Mouse (Mus musculus) large intestine, adult 2 months (tissue): ENCODE results near the gene Notum. TPM values are rescaled to one million over a fixed set of nuclear protein-coding genes. Genes with fewer than 3 reads are reported as not detected.

Experiments
- polyA plus RNA-seq: library from polyadenylated mRNA; depleted of rRNA; stranded (reverse); fragments of >200 nt; gene quantifications from 2 replicates; pipeline ENCODE4 v1.2.3, GENCODE M21; 2012; rRNA removed

Notum gene
- polyA plus RNA-seq, 1 experiment: 0.79 TPM

Other genes starting within 250 kb of the Notum start
- gene Nploc4, start 223.5 kb downstream of the Notum start, polyA plus RNA-seq: 42.4 and 50.9 TPM in 2 replicates
- gene Tspan10, start 218.5 kb downstream of the Notum start, polyA plus RNA-seq: 0.85 and 1.1 TPM in 2 replicates
- 0.30 and 0.89 TPM in 2 replicates for gene Pde6g, start 207.7 kb downstream of the Notum start, polyA plus RNA-seq
- gene Oxld1, start 203.1 kb downstream of the Notum start, polyA plus RNA-seq: 18.2 and 19.6 TPM in 2 replicates
- 12.3 and 15.1 TPM in 2 replicates for gene Ccdc137, start 203.1 kb downstream of the Notum start, polyA plus RNA-seq
- 16.8 and 18.8 TPM in 2 replicates for gene Arl16, start 193.6 kb downstream of the Notum start, polyA plus RNA-seq
- gene Mrpl12, start 176.6 kb downstream of the Notum start, polyA plus RNA-seq: 139 and 148 TPM in 2 replicates
- gene Slc25a10, start 169.3 kb downstream of the Notum start, polyA plus RNA-seq: 287 and 345 TPM in 2 replicates
- 0.90 and 1.1 TPM in 2 replicates for gene Gcgr, start 130.5 kb downstream of the Notum start, polyA plus RNA-seq
- gene Mcrip1, start 111.4 kb downstream of the Notum start, polyA plus RNA-seq: 36.6 and 46.6 TPM in 2 replicates
- gene Ppp1r27, start 110.0 kb downstream of the Notum start, polyA plus RNA-seq: 0.22 TPM in 1 of 2 replicates, not detected in the other
- 496 and 716 TPM in 2 replicates for gene P4hb, start 87.9 kb downstream of the Notum start, polyA plus RNA-seq
- gene Arhgdia, start 79.6 kb downstream of the Notum start, polyA plus RNA-seq: 745 and 760 TPM in 2 replicates
- gene Alyref, start 62.8 kb downstream of the Notum start, polyA plus RNA-seq: 45.9 and 54.0 TPM in 2 replicates
- 84.8 and 85.4 TPM in 2 replicates for gene Anapc11, start 62.8 kb downstream of the Notum start, polyA plus RNA-seq
- gene Npb, start 52.7 kb downstream of the Notum start, polyA plus RNA-seq: 0.63 and 1.0 TPM in 2 replicates
- gene Pcyt2, start 43.2 kb downstream of the Notum start, polyA plus RNA-seq: 397 and 622 TPM in 2 replicates
- 117 and 124 TPM in 2 replicates for gene Sirt7, start 35.9 kb downstream of the Notum start, polyA plus RNA-seq
- 28.4 and 30.8 TPM in 2 replicates for gene Mafg, start 27.6 kb downstream of the Notum start, polyA plus RNA-seq
- 16.4 and 16.7 TPM in 2 replicates for gene Pycr1, start 17.4 kb downstream of the Notum start, polyA plus RNA-seq
- 0.53 and 0.56 TPM in 2 replicates for gene Myadml2, start 13.0 kb downstream of the Notum start, polyA plus RNA-seq
- 74.9 and 88.8 TPM in 2 replicates for gene Aspscr1, start 11.8 kb upstream of the Notum start, polyA plus RNA-seq
- 94.1 and 101 TPM in 2 replicates for gene Cenpx, start 52.6 kb upstream of the Notum start, polyA plus RNA-seq
- gene Lrrc45, start 52.8 kb upstream of the Notum start, polyA plus RNA-seq: 21.3 and 34.5 TPM in 2 replicates
- 8.5 and 10.1 TPM in 2 replicates for gene Rac3, start 60.3 kb upstream of the Notum start, polyA plus RNA-seq
- 63.8 and 66.5 TPM in 2 replicates for gene Dcxr, start 66.1 kb upstream of the Notum start, polyA plus RNA-seq
- 4.4 and 6.9 TPM in 2 replicates for gene Cbr2, start 70.9 kb upstream of the Notum start, polyA plus RNA-seq
- gene Hmga1b, start 101.6 kb upstream of the Notum start, polyA plus RNA-seq: 1.9 and 2.1 TPM in 2 replicates
- gene Rfng, start 123.0 kb upstream of the Notum start, polyA plus RNA-seq: 60.4 and 73.4 TPM in 2 replicates
- 124 and 130 TPM in 2 replicates for gene Gps1, start 123.1 kb upstream of the Notum start, polyA plus RNA-seq
- gene Dus1l, start 135.2 kb upstream of the Notum start, polyA plus RNA-seq: 41.7 and 42.1 TPM in 2 replicates
- gene Fasn, start 163.4 kb upstream of the Notum start, polyA plus RNA-seq: 201 and 272 TPM in 2 replicates